Mouse (Mus musculus): ENCODE measurements around the gene Cdh5. TPM values are rescaled to one million over a fixed set of nuclear protein-coding genes. Genes with fewer than 3 reads are reported as not detected.

Gene Cdh5
- polyA plus RNA-seq, 1 experiment from 2014 or later = 12.7 TPM

- H3K9me3 ChIP-seq (ENCODE audit: control insufficient read depth, low read length) = no peaks in the 10 kb centered on the region
- DNase-seq (no peak), ATAC-seq (ENCODE audit: low FRiP score, low TSS enrichment) (no peak)
- no peaks in the 10 kb centered on the region for H3K27me3 ChIP-seq (ENCODE audit: control insufficient read depth, insufficient read depth, low read length)
- H3K4me2 ChIP-seq (ENCODE audit: low read length) = no peak overlapping the region
- no peak overlapping the region for H3K4me3 ChIP-seq (replicated peaks; ENCODE audit: low read depth, low read length)
- no peaks in the 10 kb centered on the region for H3K4me1 ChIP-seq (ENCODE audit: control insufficient read depth, insufficient read depth, low read length)
- H3K36me3 ChIP-seq (ENCODE audit: control insufficient read depth, insufficient read depth, low read length) = no peaks in the 10 kb centered on the region
- WGBS = 86% methylated on average over 12 of the region's 12 CpGs
- no peak overlapping the region for H3K27ac ChIP-seq (replicated peaks; ENCODE audit: low read depth, low read length)
- H3K9ac ChIP-seq (replicated peaks; ENCODE audit: low read length) = no peak overlapping the region
Observed at GRCm38 (mm10) chr8:104121640-104122416, 20.4 kb downstream of the Cdh5 start.

- no peak overlapping the region for H3K4me3 ChIP-seq (replicated peaks; ENCODE audit: low read depth, low read length)
- ATAC-seq (ENCODE audit: low FRiP score, low TSS enrichment) (no peak), DNase-seq (no peak)
- no peak overlapping the region for H3K4me2 ChIP-seq (ENCODE audit: low read length)
- no peaks in the 10 kb centered on the region for H3K36me3 ChIP-seq (ENCODE audit: control insufficient read depth, insufficient read depth, low read length)
- no peaks in the 10 kb centered on the region for H3K27me3 ChIP-seq (ENCODE audit: control insufficient read depth, insufficient read depth, low read length)
- 100% methylated on average over 2 of the region's 2 CpGs for WGBS
- H3K4me1 ChIP-seq (ENCODE audit: control insufficient read depth, insufficient read depth, low read length) = no peaks in the 10 kb centered on the region
- no peaks in the 10 kb centered on the region for H3K9me3 ChIP-seq (ENCODE audit: control insufficient read depth, low read length)
- H3K27ac ChIP-seq (replicated peaks; ENCODE audit: low read depth, low read length) = no peak overlapping the region
- no peak overlapping the region for H3K9ac ChIP-seq (replicated peaks; ENCODE audit: low read length)
Observed at GRCm38 (mm10) chr8:104123080-104123657, 21.7 kb downstream of the Cdh5 start.

GRCm38 (mm10) chr8:104124534-104124933 is 23.1 kb downstream of the Cdh5 start:
- no peaks in the 10 kb centered on the region for H3K36me3 ChIP-seq (ENCODE audit: control insufficient read depth, insufficient read depth, low read length)
- H3K4me3 ChIP-seq (replicated peaks; ENCODE audit: low read depth, low read length) = no peak overlapping the region
- no peaks in the 10 kb centered on the region for H3K27me3 ChIP-seq (ENCODE audit: control insufficient read depth, insufficient read depth, low read length)
- no peaks in the 10 kb centered on the region for H3K9me3 ChIP-seq (ENCODE audit: control insufficient read depth, low read length)
- H3K27ac ChIP-seq (replicated peaks; ENCODE audit: low read depth, low read length) = no peak overlapping the region
- H3K4me1 ChIP-seq (ENCODE audit: control insufficient read depth, insufficient read depth, low read length) = no peaks in the 10 kb centered on the region
- ATAC-seq (ENCODE audit: low FRiP score, low TSS enrichment) (no peak), DNase-seq (no peak)
- no peak overlapping the region for H3K9ac ChIP-seq (replicated peaks; ENCODE audit: low read length)
- 81% methylated on average over 5 of the region's 5 CpGs for WGBS
- H3K4me2 ChIP-seq (ENCODE audit: low read length) = no peak overlapping the region

GRCm38 (mm10) chr8:104127160-104127883 is 25.9 kb downstream of the Cdh5 start:
- WGBS = 73% methylated on average over 4 of the region's 4 CpGs
- no peaks in the 10 kb centered on the region for H3K4me1 ChIP-seq (ENCODE audit: control insufficient read depth, insufficient read depth, low read length)
- H3K36me3 ChIP-seq (ENCODE audit: control insufficient read depth, insufficient read depth, low read length) = no peaks in the 10 kb centered on the region
- H3K27me3 ChIP-seq (ENCODE audit: control insufficient read depth, insufficient read depth, low read length) = no peaks in the 10 kb centered on the region
- DNase-seq (no peak), ATAC-seq (ENCODE audit: low FRiP score, low TSS enrichment) (no peak)
- no peak overlapping the region for H3K9ac ChIP-seq (replicated peaks; ENCODE audit: low read length)
- H3K4me2 ChIP-seq (ENCODE audit: low read length) = no peak overlapping the region
- no peaks in the 10 kb centered on the region for H3K9me3 ChIP-seq (ENCODE audit: control insufficient read depth, low read length)
- no peak overlapping the region for H3K4me3 ChIP-seq (replicated peaks; ENCODE audit: low read depth, low read length)
- no peak overlapping the region for H3K27ac ChIP-seq (replicated peaks; ENCODE audit: low read depth, low read length)

GRCm38 (mm10) chr8:104130916-104131315 is 29.5 kb downstream of the Cdh5 start:
- Histone ChIP-seq H3K36me3 (ENCODE audit: control insufficient read depth, insufficient read depth, low read length) (no peaks in the 10 kb centered on the region), H3K4me1 (ENCODE audit: control insufficient read depth, insufficient read depth, low read length) (no peaks in the 10 kb centered on the region), H3K9ac (replicated peaks; ENCODE audit: low read length) (no peak overlapping the region), H3K27ac (replicated peaks; ENCODE audit: low read depth, low read length) (no peak overlapping the region), H3K4me2 (ENCODE audit: low read length) (no peak overlapping the region), H3K4me3 (replicated peaks; ENCODE audit: low read depth, low read length) (no peak overlapping the region), H3K27me3 (ENCODE audit: control insufficient read depth, insufficient read depth, low read length) (no peaks in the 10 kb centered on the region), H3K9me3 (ENCODE audit: control insufficient read depth, low read length) (no peaks in the 10 kb centered on the region)
- ATAC-seq (ENCODE audit: low FRiP score, low TSS enrichment) (no peak), DNase-seq (no peak)
- WGBS = 95% methylated on average over 9 of the region's 9 CpGs

- Histone ChIP-seq H3K4me1 (ENCODE audit: control insufficient read depth, insufficient read depth, low read length) (no peaks in the 10 kb centered on the region), H3K36me3 (ENCODE audit: control insufficient read depth, insufficient read depth, low read length) (no peaks in the 10 kb centered on the region), H3K9ac (replicated peaks; ENCODE audit: low read length) (no peak overlapping the region), H3K9me3 (ENCODE audit: control insufficient read depth, low read length) (no peaks in the 10 kb centered on the region), H3K4me2 (ENCODE audit: low read length) (no peak overlapping the region), H3K27ac (replicated peaks; ENCODE audit: low read depth, low read length) (no peak overlapping the region), H3K27me3 (ENCODE audit: control insufficient read depth, insufficient read depth, low read length) (no peaks in the 10 kb centered on the region), H3K4me3 (replicated peaks; ENCODE audit: low read depth, low read length) (no peak overlapping the region)
- WGBS = 90% methylated on average over 7 of the region's 7 CpGs
- ATAC-seq (ENCODE audit: low FRiP score, low TSS enrichment) (no peak), DNase-seq (no peak)
Observed at GRCm38 (mm10) chr8:104131414-104131975, 30.1 kb downstream of the Cdh5 start.

GRCm38 (mm10) chr8:104134521-104134920 is 33.1 kb downstream of the Cdh5 start:
- H3K9ac ChIP-seq (replicated peaks; ENCODE audit: low read length) = no peak overlapping the region
- H3K4me2 ChIP-seq (ENCODE audit: low read length) = no peak overlapping the region
- H3K9me3 ChIP-seq (ENCODE audit: control insufficient read depth, low read length) = no peaks in the 10 kb centered on the region
- no peaks in the 10 kb centered on the region for H3K4me1 ChIP-seq (ENCODE audit: control insufficient read depth, insufficient read depth, low read length)
- no peaks in the 10 kb centered on the region for H3K36me3 ChIP-seq (ENCODE audit: control insufficient read depth, insufficient read depth, low read length)
- no peak for ATAC-seq (ENCODE audit: low FRiP score, low TSS enrichment)
- H3K27ac ChIP-seq (replicated peaks; ENCODE audit: low read depth, low read length) = no peak overlapping the region
- no peak overlapping the region for H3K4me3 ChIP-seq (replicated peaks; ENCODE audit: low read depth, low read length)
- 89% methylated on average over 8 of the region's 8 CpGs for WGBS
- no peak for DNase-seq
- no peaks in the 10 kb centered on the region for H3K27me3 ChIP-seq (ENCODE audit: control insufficient read depth, insufficient read depth, low read length)

- Histone ChIP-seq H3K27me3 (ENCODE audit: control insufficient read depth, insufficient read depth, low read length) (no peaks in the 10 kb centered on the region), H3K4me2 (ENCODE audit: low read length) (no peak overlapping the region), H3K9me3 (ENCODE audit: control insufficient read depth, low read length) (no peaks in the 10 kb centered on the region), H3K36me3 (ENCODE audit: control insufficient read depth, insufficient read depth, low read length) (no peaks in the 10 kb centered on the region), H3K9ac (replicated peaks; ENCODE audit: low read length) (no peak overlapping the region), H3K4me3 (replicated peaks; ENCODE audit: low read depth, low read length) (no peak overlapping the region), H3K4me1 (ENCODE audit: control insufficient read depth, insufficient read depth, low read length) (no peaks in the 10 kb centered on the region), H3K27ac (replicated peaks; ENCODE audit: low read depth, low read length) (no peak overlapping the region)
- WGBS = 92% methylated on average over 3 of the region's 3 CpGs
- DNase-seq = no peak
- ATAC-seq (ENCODE audit: low FRiP score, low TSS enrichment) = no peak
Observed at GRCm38 (mm10) chr8:104136277-104136676, 34.9 kb downstream of the Cdh5 start.

Data from midbrain, embryonic 14.5 days (tissue).